15 mouse cellular contexts compared by ENCODE assay signal in genomic region chr6:128085488-128086066, GRCm38 (mm10). TPM values are rescaled to one million over a fixed set of nuclear protein-coding genes. Genes with fewer than 3 reads are reported as not detected.
DNase-seq lines count a peak whose midpoint lies in the region; ATAC-seq and TF ChIP-seq lines count a peak whose summit lies in the region.
"Had no signal": no experiment of that assay in that cellular context is flagged by ENCODE, and none has a peak within 500 bp of the region (broad histone marks: within the 10 kb centered on the region; RNA-seq: fewer than 3 reads in every experiment).

No protein-coding gene starts in this region.

- no peak overlapping the region for H3K9ac ChIP-seq in forebrain, embryonic 11.5 days (ENCODE audit: low read length)
- peak overlapping the region; percentile 17; the same call in 1 of the 2 replicates for H3K9ac ChIP-seq in neural tube, embryonic 12.5 days
- no peak overlapping the region for H3K9ac ChIP-seq in limb, embryonic 14.5 days (ENCODE audit: low read depth, low read length, severe bottlenecking)
- H3K9ac ChIP-seq: liver, postnatal 0 days had no signal

- no peak overlapping the region for H3K4me2 ChIP-seq in forebrain, embryonic 11.5 days (ENCODE audit: low read depth, low read length, severe bottlenecking)
- H3K4me2 ChIP-seq in neural tube, embryonic 12.5 days (replicated peaks): no peak overlapping the region
- H3K4me2 ChIP-seq in limb, embryonic 14.5 days (replicated peaks; ENCODE audit: low read depth, low read length, severe bottlenecking): no peak overlapping the region

- H3K4me3 ChIP-seq in forebrain, embryonic 10.5 days: no peak overlapping the region
- H3K4me3 ChIP-seq in forebrain, embryonic 11.5 days (ENCODE audit: low read depth, low read length): no peak overlapping the region
- no peak overlapping the region for H3K4me3 ChIP-seq in neural tube, embryonic 12.5 days
- H3K4me3 ChIP-seq in limb, embryonic 14.5 days (replicated peaks; ENCODE audit: low read length): no peak overlapping the region

- DNase-seq in forebrain, embryonic 10.5 days (ENCODE audit: extremely low spot score, low spot score): no peak
- DNase-seq in forebrain, embryonic 11.5 days (ENCODE audit: low spot score): no peak
- no peak for DNase-seq in neural tube, embryonic 10.5 days (ENCODE audit: extremely low spot score, low spot score)
- no peak for DNase-seq in limb, embryonic 14.5 days (ENCODE audit: low spot score)
- no peak for DNase-seq in left cerebral cortex, adult 8-10 months (ENCODE audit: low spot score in 2 of 2)
- DNase-seq in layer of hippocampus, adult 18-20 months (ENCODE audit: low spot score in 2 of 2): no peak
- DNase-seq: cerebellum, adult 2 months; gastrocnemius, postnatal 25 days; kidney, postnatal 36 days; liver, postnatal 0 days; spleen, adult 18-20 months; thymus, postnatal 25 days had no signal

- H3K27me3 ChIP-seq in forebrain, embryonic 10.5 days (ENCODE audit: poor library complexity, severe bottlenecking): no peaks in the 10 kb centered on the region
- no peaks in the 10 kb centered on the region for H3K27me3 ChIP-seq in forebrain, embryonic 11.5 days (ENCODE audit: control insufficient read depth, insufficient read depth, low read length)
- H3K27me3 ChIP-seq in neural tube, embryonic 12.5 days (replicated peaks): no peaks in the 10 kb centered on the region
- no peaks in the 10 kb centered on the region for H3K27me3 ChIP-seq in limb, embryonic 14.5 days (ENCODE audit: control insufficient read depth, insufficient read depth, low read length)

- H3K27ac ChIP-seq in forebrain, embryonic 10.5 days: peak overlapping the region; percentile 67
- no peak overlapping the region for H3K27ac ChIP-seq in forebrain, embryonic 11.5 days (ENCODE audit: low read depth, low read length)
- H3K27ac ChIP-seq in neural tube, embryonic 12.5 days: no peak overlapping the region
- no peak overlapping the region for H3K27ac ChIP-seq in limb, embryonic 14.5 days (replicated peaks; ENCODE audit: low read depth, low read length)

- H3K4me1 ChIP-seq in forebrain, embryonic 10.5 days: peaks cover 54% of the 10 kb centered on the region
- H3K4me1 ChIP-seq in forebrain, embryonic 11.5 days (replicated peaks; ENCODE audit: control insufficient read depth, insufficient read depth, low read length): no peaks in the 10 kb centered on the region
- H3K4me1 ChIP-seq in neural tube, embryonic 12.5 days: peaks cover 37% of the 10 kb centered on the region
- peaks cover 43% of the 10 kb centered on the region for H3K4me1 ChIP-seq in limb, embryonic 14.5 days (ENCODE audit: control insufficient read depth, insufficient read depth, low read length)

- WGBS in forebrain, embryonic 10.5 days: 71% methylated on average over 9 of the region's 9 CpGs
- 62% methylated on average over 9 of the region's 9 CpGs for WGBS in forebrain, embryonic 11.5 days
- 60% methylated on average over 9 of the region's 9 CpGs for WGBS in neural tube, embryonic 12.5 days
- 55% methylated on average over 9 of the region's 9 CpGs for WGBS in limb, embryonic 14.5 days

- no peak for ATAC-seq in forebrain, embryonic 11.5 days (replicated peaks; ENCODE audit: low FRiP score)
- ATAC-seq in neural tube, embryonic 12.5 days (ENCODE audit: low FRiP score, low read depth): no peak; the same call in 1 of the 2 replicates
- ATAC-seq in limb, embryonic 14.5 days (ENCODE audit: low FRiP score, low read depth): peak; percentile 20; the same call in 1 of the 2 replicates
- ATAC-seq in activated CD4-positive, CD25-positive, alpha-beta regulatory T cell, adult 4 months: no peak
- ATAC-seq: intestine, embryonic 16.5 days; liver, postnatal 0 days had no signal

- no peak for TF ChIP-seq POLR2A in limb, embryonic 14.5 days (IDR thresholded peaks at IDR 0.05; ENCODE audit: borderline replicate concordance, extremely low read depth, insufficient read depth, insufficient read length)

- no peaks in the 10 kb centered on the region for H3K36me3 ChIP-seq in forebrain, embryonic 10.5 days (replicated peaks)
- H3K36me3 ChIP-seq in forebrain, embryonic 11.5 days (ENCODE audit: control insufficient read depth, insufficient read depth, low read length): no peaks in the 10 kb centered on the region
- no peaks in the 10 kb centered on the region for H3K36me3 ChIP-seq in neural tube, embryonic 12.5 days
- no peaks in the 10 kb centered on the region; the same call in none of the 2 replicates for H3K36me3 ChIP-seq in limb, embryonic 14.5 days (ENCODE audit: control insufficient read depth, insufficient read depth, low read length)

- H3K9me3 ChIP-seq in forebrain, embryonic 10.5 days: no peaks in the 10 kb centered on the region
- H3K9me3 ChIP-seq in forebrain, embryonic 11.5 days (ENCODE audit: control insufficient read depth, low read length): no peaks in the 10 kb centered on the region
- no peaks in the 10 kb centered on the region for H3K9me3 ChIP-seq in neural tube, embryonic 12.5 days
- H3K9me3 ChIP-seq in limb, embryonic 14.5 days (ENCODE audit: control insufficient read depth, low read length): no peaks in the 10 kb centered on the region

RNA-seq across cellular contexts. Expression of gene Tspan9, which starts 57.8 kb away (rescaled TPM):
- polyA plus RNA-seq in forebrain, embryonic 10.5 days (2016; fragmentation: Nextera tagmentation; extraction: Ambion mirVana): 39.4 and 41.3 TPM in 2 replicates
- 34.2 and 39.6 TPM in 2 replicates for polyA plus RNA-seq in forebrain, embryonic 11.5 days (2014; fragmentation: Nextera tagmentation; extraction: Ambion mirVana)
- polyA plus RNA-seq in neural tube, embryonic 12.5 days (2016; fragmentation: Nextera tagmentation; extraction: Ambion mirVana): 57.5 and 58.4 TPM in 2 replicates
- polyA plus RNA-seq in limb, embryonic 14.5 days (2012; rRNA removed): 151 and 192 TPM in 2 replicates
- 134 and 141 TPM in 2 replicates for polyA plus RNA-seq in limb, embryonic 14.5 days (2014; fragmentation: Nextera tagmentation; extraction: Ambion mirVana)
- 10 to 100 TPM; 45.6 to 54.7 (median 49.0) TPM for total RNA-seq in left cerebral cortex, adult 8-10 months (2022)
- 10 to 100 TPM; 48.4 to 53.8 TPM for total RNA-seq in layer of hippocampus, adult 18-20 months (2021)
- under 1 TPM; 0.08 to 0.23 TPM for polyA plus RNA-seq in activated CD4-positive, CD25-positive, alpha-beta regulatory T cell, adult 4 months (2017; shearing (Covaris generic))

Comparison
In these comparisons a context has a peak if more than half of its experiments do, and no peak if none do; other contexts are left out.
1. RNA of gene Tspan9, which starts 57.8 kb away (polyA plus RNA-seq): 134 to 192 TPM in limb, embryonic 14.5 days, 57.5 to 58.4 TPM in neural tube, embryonic 12.5 days, 34.2 to 39.6 TPM in forebrain, embryonic 11.5 days and 39.4 to 41.3 TPM in forebrain, embryonic 10.5 days; 0.08 to 0.23 TPM in activated CD4-positive, CD25-positive, alpha-beta regulatory T cell, adult 4 months; every median in the first group is over 10 times any median in the second.